Mouse (Mus musculus): ENCODE data around the gene Rps18.
"Not testable (repeated sequence)": the region's sequence is repeated elsewhere in the genome, so short reads cannot be mapped to it uniquely, and the experiment has no call there.

The Rps18 gene

DNA sequence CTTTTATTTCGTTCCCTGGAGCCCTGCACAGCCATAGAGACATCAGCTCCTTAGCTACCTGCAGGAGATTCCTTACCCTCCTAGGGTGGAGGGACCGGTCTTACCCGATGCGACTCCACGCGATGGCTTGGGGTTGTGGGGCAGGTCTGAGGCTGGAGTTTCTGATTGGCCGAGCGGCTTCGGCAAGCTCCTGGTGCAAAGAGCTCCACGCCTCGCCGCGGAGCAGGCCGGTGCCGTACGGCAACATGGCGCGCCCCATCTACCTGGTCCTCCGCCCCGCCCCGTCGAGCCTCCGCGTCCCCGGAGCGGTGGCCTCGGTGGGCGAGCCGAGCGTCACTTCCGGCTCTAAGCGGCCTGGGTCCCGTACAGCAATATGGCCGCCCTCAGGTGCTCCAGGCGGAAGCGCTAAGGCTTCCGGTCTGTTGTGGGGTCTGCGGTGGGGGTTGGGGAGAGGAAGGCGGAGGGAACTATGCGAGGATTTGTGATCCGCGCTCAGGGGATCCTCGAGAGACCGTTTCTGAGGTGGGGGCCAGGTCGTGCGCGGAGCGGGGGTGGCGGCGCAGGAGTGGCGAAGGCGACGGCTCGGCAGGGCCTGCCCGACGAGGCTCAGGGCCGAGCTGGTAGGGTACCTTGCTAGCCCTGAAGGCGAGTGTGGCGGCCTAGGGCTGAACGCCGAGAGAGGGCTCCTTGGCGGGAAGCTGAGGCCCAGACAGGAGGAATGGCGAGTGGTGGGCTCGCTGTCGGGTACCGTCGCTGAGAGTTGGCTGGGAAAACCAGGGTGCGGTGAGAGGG lies 46.5 kb downstream of the Rps18 start, which contains the start of gene Daxx:
Daxx (plus strand) TSS at position 338 of the 792 bp plus-strand sequence.
- peak; percentile 98 for DNase-seq (ENCODE audit: extremely low spot score, low spot score)

DNA sequence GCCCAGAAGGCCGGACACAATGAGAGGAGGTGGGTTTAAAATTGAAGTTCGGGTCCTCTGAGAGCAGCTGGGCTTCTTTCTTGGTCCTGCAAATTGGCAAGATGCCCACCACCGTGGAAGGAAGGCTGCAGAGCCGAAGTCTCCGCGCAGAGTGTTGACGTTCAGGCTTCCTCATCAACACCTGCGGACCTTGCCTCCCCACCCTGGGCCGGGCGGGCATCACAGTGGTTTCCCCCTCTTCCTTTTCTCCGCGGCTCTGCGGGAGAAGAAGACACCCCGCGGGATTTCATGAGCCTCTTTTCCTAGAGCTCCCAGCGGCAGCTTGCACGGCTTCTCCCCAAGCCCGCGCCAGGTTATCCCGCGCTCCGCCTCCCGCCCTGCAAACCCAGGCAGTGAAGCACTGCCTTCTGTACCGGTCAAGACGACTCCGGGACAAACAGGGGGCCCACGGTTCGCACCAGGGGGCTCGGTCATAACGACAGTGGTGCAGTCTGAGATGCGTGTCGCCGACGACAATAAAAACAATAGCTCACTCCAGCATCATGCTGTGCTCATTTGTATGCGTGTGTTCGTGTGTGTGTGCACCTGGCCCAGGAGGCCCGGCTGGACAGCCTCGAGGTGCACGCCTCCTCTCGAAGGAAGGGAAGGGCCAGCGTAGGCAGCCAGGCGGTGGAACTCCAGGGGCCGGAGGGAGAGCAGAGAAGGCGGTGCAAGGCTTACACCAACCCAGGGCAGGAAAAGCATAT lies 47.3 kb downstream of the Rps18 start:
- DNase-seq (ENCODE audit: extremely low spot score, low spot score) = no peak

DNA sequence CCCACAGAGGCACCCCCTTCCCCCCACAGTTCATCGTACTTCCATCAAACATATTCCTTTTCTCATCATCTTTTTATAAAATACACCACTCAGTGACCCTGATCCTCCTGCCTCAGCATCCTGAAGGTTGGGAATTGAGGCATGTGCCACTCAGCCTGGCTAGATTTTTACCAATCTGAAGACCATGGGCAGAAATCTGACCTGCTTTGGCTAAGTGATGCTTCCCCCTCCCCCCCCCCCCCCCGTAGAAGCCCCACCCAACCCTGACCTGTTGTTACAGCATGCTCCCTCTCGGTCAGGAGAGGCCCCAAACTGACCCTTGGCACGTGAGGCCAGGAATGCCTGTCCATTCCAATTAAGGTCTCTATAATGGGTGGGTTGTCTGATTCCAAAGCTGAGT lies 51.0 kb downstream of the Rps18 start, which contains the start of gene Platr17:
Platr17 (plus strand) TSS at position 301 of the 400 bp plus-strand sequence.
- not testable (repeated sequence) for DNase-seq (ENCODE audit: extremely low spot score, low spot score)

DNA sequence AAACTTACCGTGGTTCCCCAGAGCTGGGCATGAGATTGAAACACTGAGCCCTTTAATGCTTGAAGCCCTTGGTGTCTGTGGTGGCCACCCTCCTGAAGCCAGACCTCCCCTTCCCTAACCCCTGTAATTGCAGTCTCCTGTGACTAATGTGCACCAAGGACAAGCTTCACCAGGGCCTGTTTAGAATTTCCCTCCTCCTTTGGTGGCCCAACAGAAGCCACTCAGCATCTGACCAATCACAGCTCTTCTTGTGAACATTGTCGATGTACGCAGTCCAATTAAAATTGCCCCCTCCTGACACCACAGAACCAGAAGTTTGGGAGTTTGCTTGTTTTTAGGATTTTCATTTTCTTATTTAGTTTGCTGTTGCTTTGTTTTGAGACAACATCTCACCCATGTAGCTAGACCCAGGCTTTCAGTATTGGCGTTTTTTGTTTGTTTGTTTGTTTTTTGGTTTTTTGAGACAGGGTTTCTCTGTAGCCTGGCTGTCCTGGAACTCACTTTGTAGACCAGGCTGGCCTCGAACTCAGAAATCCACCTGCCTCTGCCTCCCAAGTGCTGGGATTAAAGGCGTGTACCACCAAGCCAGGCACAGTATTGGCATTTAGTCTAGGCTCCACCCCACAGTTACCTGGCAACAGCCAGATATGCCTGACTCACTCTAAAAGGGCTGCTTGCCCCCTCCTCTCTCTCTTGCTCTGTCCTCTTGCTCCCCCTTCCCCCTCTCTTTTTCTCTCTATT lies 51.7 kb downstream of the Rps18 start:
- not testable (repeated sequence) for DNase-seq (ENCODE audit: extremely low spot score, low spot score)

DNA sequence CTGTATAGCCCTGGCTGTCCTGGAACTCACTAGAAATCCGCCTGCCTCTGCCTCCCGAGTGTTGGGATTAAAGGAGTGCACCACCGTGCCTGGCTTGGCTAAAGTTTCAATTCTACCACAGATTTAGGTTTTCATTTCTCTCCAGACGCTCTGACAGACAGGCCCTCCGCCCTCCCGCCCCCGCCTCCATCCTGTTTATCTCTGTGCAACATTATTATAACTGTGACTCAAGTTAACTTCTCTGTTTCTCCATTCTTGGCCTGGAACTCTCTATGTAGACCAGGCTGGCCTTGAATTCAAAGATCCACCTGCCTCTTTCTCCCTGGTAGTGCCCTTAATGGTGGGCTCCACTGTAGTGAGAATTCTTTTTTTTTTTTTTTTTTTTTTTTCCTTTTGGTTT lies 53.3 kb downstream of the Rps18 start:
- DNase-seq (ENCODE audit: extremely low spot score, low spot score) = no peak

DNA sequence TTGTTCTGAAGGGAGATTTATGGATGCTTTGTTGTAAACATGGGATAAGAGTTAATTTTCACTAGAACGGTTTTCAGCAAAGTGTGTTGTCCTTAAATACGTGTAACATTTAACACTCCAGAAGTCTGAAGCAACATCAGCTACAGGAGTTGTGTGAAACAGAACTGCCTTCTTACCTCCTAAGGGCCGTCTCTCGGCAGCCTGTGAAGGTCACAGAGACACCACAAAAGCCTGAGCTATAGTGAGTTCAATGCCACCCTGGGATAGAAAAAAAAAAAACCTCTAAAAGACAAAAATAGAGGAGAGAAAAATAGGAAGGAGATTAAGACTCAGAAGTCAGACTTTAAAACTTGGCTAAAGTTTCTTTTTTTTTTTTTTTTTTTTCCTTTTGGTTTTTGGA lies 53.7 kb downstream of the Rps18 start:
- no peak for DNase-seq (ENCODE audit: extremely low spot score, low spot score)

All from neural tube, embryonic 10.5 days (tissue).